9 mouse cellular contexts compared by ENCODE assay signal in the genomic region with DNA sequence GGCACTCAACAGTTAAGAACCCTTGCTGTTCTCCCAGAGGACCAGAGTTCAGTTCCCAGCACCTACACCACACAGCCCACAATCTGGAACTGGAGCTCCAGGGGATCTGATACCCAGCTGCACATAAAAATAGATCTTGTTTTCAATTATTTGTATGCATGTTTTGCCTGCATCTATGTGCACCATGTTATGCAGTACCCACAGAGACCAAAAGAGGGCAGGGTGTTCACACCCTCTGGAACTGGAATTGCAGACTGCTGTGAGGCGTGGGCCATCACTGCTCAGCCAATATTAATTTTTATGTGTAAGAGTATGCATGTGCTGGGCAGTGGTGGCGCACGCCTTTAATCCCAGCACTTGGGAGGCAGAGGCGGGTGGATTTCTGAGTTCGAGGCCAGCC. TPM values are rescaled to one million over a fixed set of nuclear protein-coding genes. Genes with fewer than 3 reads are reported as not detected.
DNase-seq lines count a peak whose midpoint lies in the region; ATAC-seq lines count a peak whose summit lies in the region.
"Had no signal": no experiment of that assay in that cellular context is flagged by ENCODE, and none has a peak within 500 bp of the region (broad histone marks: within the 10 kb centered on the region; RNA-seq: fewer than 3 reads in every experiment).

No protein-coding gene starts in this region.

- ATAC-seq in heart, embryonic 12.5 days (ENCODE audit: insufficient number of reproducible peaks, low FRiP score): no peak
- ATAC-seq in common myeloid progenitor, adult 5-6 weeks (replicated peaks; ENCODE audit: low read depth, poor library complexity, severe bottlenecking): peak; percentile 67
- ATAC-seq in hindbrain, embryonic 13.5 days (ENCODE audit: low FRiP score): no peak

- H3K4me1 ChIP-seq in heart, embryonic 12.5 days (replicated peaks): no peaks in the 10 kb centered on the region
- H3K4me1 ChIP-seq in hindbrain, embryonic 13.5 days (replicated peaks): peaks cover 7% of the 10 kb centered on the region

- no peaks in the 10 kb centered on the region for H3K9me3 ChIP-seq in heart, embryonic 12.5 days (replicated peaks)
- H3K9me3 ChIP-seq in hindbrain, embryonic 13.5 days: no peaks in the 10 kb centered on the region
- H3K9me3 ChIP-seq: limb, embryonic 15.5 days had no signal

- no peak overlapping the region for H3K27ac ChIP-seq in heart, embryonic 12.5 days (ENCODE audit: poor library complexity, severe bottlenecking)
- H3K27ac ChIP-seq in hindbrain, embryonic 13.5 days: no peak overlapping the region
- H3K27ac ChIP-seq: limb, embryonic 15.5 days had no signal

- no peak overlapping the region for H3K4me3 ChIP-seq in heart, embryonic 12.5 days
- H3K4me3 ChIP-seq in hindbrain, embryonic 13.5 days: no peak overlapping the region
- H3K4me3 ChIP-seq: limb, embryonic 15.5 days had no signal

- peaks cover 3% of the 10 kb centered on the region; the same call in 1 of the 2 replicates for H3K36me3 ChIP-seq in heart, embryonic 12.5 days
- peaks cover 7% of the 10 kb centered on the region for H3K36me3 ChIP-seq in hindbrain, embryonic 13.5 days
- H3K36me3 ChIP-seq: limb, embryonic 15.5 days had no signal

- intact Hi-C loops in heart, postnatal 10 days (cut with DNase I): no loop called here
- intact Hi-C loops in left cerebral cortex, postnatal 36 days (cut with DNase I): no loop called here

- no peaks in the 10 kb centered on the region for H3K27me3 ChIP-seq in heart, embryonic 12.5 days (replicated peaks)
- no peaks in the 10 kb centered on the region for H3K27me3 ChIP-seq in hindbrain, embryonic 13.5 days
- H3K27me3 ChIP-seq: limb, embryonic 15.5 days had no signal

- no peak overlapping the region for H3K9ac ChIP-seq in heart, embryonic 12.5 days
- no peak overlapping the region for H3K9ac ChIP-seq in hindbrain, embryonic 13.5 days
- H3K9ac ChIP-seq: limb, embryonic 15.5 days had no signal

- peak; percentile 50 to 73 for DNase-seq in heart, postnatal 10 days
- peak; percentile 86 for DNase-seq in CD4-positive, CD25-positive, alpha-beta regulatory T cell, adult 2 months (ENCODE audit: low read depth, low spot score)
- DNase-seq in lung, postnatal 14 days: peak; percentile 75
- DNase-seq in thymus, postnatal 10 days (ENCODE audit: low spot score in 2 of 2): peak; percentile 49 to 76
- no peak for DNase-seq in left cerebral cortex, postnatal 36 days (ENCODE audit: low spot score in 2 of 2)

- WGBS in heart, embryonic 12.5 days: 80% methylated on average over 5 of the region's 5 CpGs
- 78% methylated on average over 5 of the region's 5 CpGs for WGBS in hindbrain, embryonic 13.5 days

- no peak overlapping the region for H3K4me2 ChIP-seq in heart, embryonic 12.5 days
- no peak overlapping the region for H3K4me2 ChIP-seq in hindbrain, embryonic 13.5 days
- H3K4me2 ChIP-seq: limb, embryonic 15.5 days had no signal

RNA-seq across cellular contexts. Expression of a gene that starts 4.6 kb away (rescaled TPM):
- total RNA-seq in heart, postnatal 10 days (2021): 10 to 100 TPM; 24.0 to 24.9 TPM
- 14.6 and 15.4 TPM in 2 replicates for polyA plus RNA-seq in heart, embryonic 12.5 days (2016; fragmentation: Nextera tagmentation; extraction: Ambion mirVana)
- 7.6 and 9.9 TPM in 2 replicates for total RNA-seq in common myeloid progenitor, adult 5-6 weeks (2017)
- total RNA-seq in left cerebral cortex, postnatal 36 days (2021): 10 to 100 TPM; 73.6 to 79.8 TPM
- polyA plus RNA-seq in hindbrain, embryonic 13.5 days (2015; fragmentation: Nextera tagmentation; extraction: Ambion mirVana): 24.6 and 26.0 TPM in 2 replicates

RNA-seq across cellular contexts. Expression of a gene that starts 4.8 kb away (rescaled TPM):
- 10 to 100 TPM; 41.9 to 47.1 TPM for total RNA-seq in heart, postnatal 10 days (2021)
- 61.4 and 62.9 TPM in 2 replicates for polyA plus RNA-seq in heart, embryonic 12.5 days (2016; fragmentation: Nextera tagmentation; extraction: Ambion mirVana)
- 22.9 and 29.9 TPM in 2 replicates for total RNA-seq in common myeloid progenitor, adult 5-6 weeks (2017)
- total RNA-seq in left cerebral cortex, postnatal 36 days (2021): 10 to 100 TPM; 55.1 to 60.7 TPM
- 139 TPM in 2 replicates for polyA plus RNA-seq in hindbrain, embryonic 13.5 days (2015; fragmentation: Nextera tagmentation; extraction: Ambion mirVana)

RNA-seq across cellular contexts. Expression of a gene that starts 40.7 kb away (rescaled TPM):
- 1 to 10 TPM; 3.6 to 4.1 TPM for total RNA-seq in heart, postnatal 10 days (2021)
- polyA plus RNA-seq in heart, embryonic 12.5 days (2016; fragmentation: Nextera tagmentation; extraction: Ambion mirVana): 18.8 and 21.4 TPM in 2 replicates
- total RNA-seq in common myeloid progenitor, adult 5-6 weeks (2017): not detected in 2 replicates
- under 1 TPM; 0.52 to 0.88 TPM for total RNA-seq in left cerebral cortex, postnatal 36 days (2021)
- 7.5 and 7.9 TPM in 2 replicates for polyA plus RNA-seq in hindbrain, embryonic 13.5 days (2015; fragmentation: Nextera tagmentation; extraction: Ambion mirVana)

Comparison
In these comparisons a context has a peak if more than half of its experiments do, and no peak if none do; other contexts are left out.
1. DNase-seq: peak in heart, postnatal 10 days (2 of 2), CD4-positive, CD25-positive, alpha-beta regulatory T cell, adult 2 months (single experiment), lung, postnatal 14 days (single experiment) and thymus, postnatal 10 days (2 of 2); none in left cerebral cortex, postnatal 36 days (0 of 2).